Mouse (Mus musculus) heart, embryonic 16.5 days (tissue): ENCODE data around the gene Gsg1l. TPM values are rescaled to one million over a fixed set of nuclear protein-coding genes. Genes with fewer than 3 reads are reported as not detected.

Source experiments
- ATAC-seq: fragments of 200-750 bp; cut with Nextera tagmentation; replicated peaks from 2 replicates; pipeline ENCODE4 v1.8.0; 2017; ENCODE audit warnings: moderate number of reproducible peaks; ENCODE audit not compliant: insufficient read depth, low FRiP score; ENCODE audit errors: extremely low read depth
- H3K27ac ChIP-seq: fragments of 300-500 bp; sonication (generic); 2 replicates; pipeline ENCODE4 v1.5.1; 2014; ENCODE audit warnings: mild to moderate bottlenecking, low read length, control low read depth, moderate library complexity
- H3K27me3 ChIP-seq: fragments of 300-500 bp; sonication (generic); 2 replicates; pipeline ENCODE4 v1.6.1; 2014; ENCODE audit warnings: low read length, mixed read lengths; ENCODE audit not compliant: control insufficient read depth, insufficient read depth
- H3K36me3 ChIP-seq: fragments of 300-500 bp; sonication (generic); 2 replicates; pipeline ENCODE4 v1.6.1; 2014; ENCODE audit not compliant: control insufficient read depth, insufficient read depth
- H3K4me1 ChIP-seq: fragments of 300-500 bp; sonication (generic); 2 replicates; pipeline ENCODE4 v1.6.1; 2014; ENCODE audit warnings: low read length, mixed read lengths; ENCODE audit not compliant: control insufficient read depth, insufficient read depth
- H3K4me2 ChIP-seq: fragments of 300-500 bp; sonication (generic); 2 replicates; pipeline ENCODE4 v1.6.1; 2014; ENCODE audit warnings: low read depth, mild to moderate bottlenecking, control low read depth, low read length
- H3K4me3 ChIP-seq: fragments of 300-500 bp; sonication (generic); 2 replicates; pipeline ENCODE4 v1.5.1; 2014; ENCODE audit warnings: mild to moderate bottlenecking, control low read depth, low read length
- H3K9ac ChIP-seq: fragments of 300-500 bp; sonication (generic); 2 replicates; pipeline ENCODE4 v1.6.1; 2014; ENCODE audit warnings: low read length, control low read depth
- H3K9me3 ChIP-seq: fragments of 300-500 bp; sonication (generic); replicated peaks from 2 replicates; pipeline ENCODE4 v1.6.1; 2016; ENCODE audit warnings: low read length; ENCODE audit not compliant: control insufficient read depth
- WGBS: fragments of 180-500 bp; shearing (Covaris S2); extraction: QIAGEN DNeasy Blood & Tissue Kit; methylation state at CpG from one replicate; pipeline ENCODE4 v1.1.7; 2014; 5-methylcytosine and 5-hydroxymethylcytosine counted together
- polyA plus RNA-seq: library from polyadenylated mRNA; unstranded; fragments of >200 nt; fragmentation: Nextera tagmentation; extraction: Ambion mirVana; gene quantifications from 2 replicates; pipeline ENCODE4 v1.2.1, GENCODE M21; 2015

The Gsg1l gene
- polyA plus RNA-seq, 1 experiment from 2014 or later, result 7.5 TPM

DNA sequence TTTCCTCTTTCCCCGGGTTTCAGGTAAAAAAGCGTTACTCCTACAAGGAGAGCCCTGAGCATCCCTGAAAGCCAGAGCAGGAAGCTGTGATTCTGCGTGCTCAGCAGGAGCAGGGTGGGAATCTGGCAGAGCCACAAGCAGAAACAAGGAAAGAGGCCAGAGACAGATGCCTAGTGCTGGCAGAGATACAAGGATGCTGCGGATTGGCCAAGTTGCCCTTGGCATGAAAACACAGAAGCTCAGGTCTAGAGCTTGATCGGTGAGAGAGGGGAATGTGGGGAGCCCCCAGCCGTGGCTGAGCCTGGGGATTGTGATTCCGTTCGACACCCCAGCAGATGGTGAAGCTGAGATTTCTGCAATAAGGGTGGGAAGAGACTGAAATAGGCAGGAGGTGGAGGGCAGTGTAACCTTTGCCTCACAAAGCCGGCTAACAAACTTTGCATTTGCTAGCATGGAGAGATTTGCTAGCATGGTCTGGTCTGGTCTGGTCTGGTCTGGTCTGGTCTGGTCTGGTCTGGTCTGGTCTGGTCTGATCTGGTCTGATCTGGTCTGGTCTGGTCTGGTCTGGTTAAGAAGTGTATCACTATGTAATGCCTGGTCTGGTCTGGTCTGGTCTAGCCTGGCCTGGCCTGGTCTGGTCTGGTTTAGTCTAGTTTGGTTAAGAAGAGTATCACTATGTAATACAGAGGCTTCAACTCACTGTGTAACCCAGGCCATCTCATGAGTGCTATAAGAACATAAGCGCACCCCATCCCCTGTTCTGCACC is 50.4 kb downstream of the Gsg1l start:
- H3K9me3 ChIP-seq, result no peaks in the 10 kb centered on the region
- H3K4me1 ChIP-seq, result peaks cover 29% of the 10 kb centered on the region
- no peak overlapping the region for H3K4me3 ChIP-seq
- WGBS, result 57% methylated on average over 10 of the region's 10 CpGs
- no peak overlapping the region for H3K4me2 ChIP-seq
- no peak overlapping the region for H3K27ac ChIP-seq
- H3K9ac ChIP-seq, result no peak overlapping the region
- H3K27me3 ChIP-seq, result no peaks in the 10 kb centered on the region
- H3K36me3 ChIP-seq, result no peaks in the 10 kb centered on the region
- ATAC-seq, result no peak

DNA sequence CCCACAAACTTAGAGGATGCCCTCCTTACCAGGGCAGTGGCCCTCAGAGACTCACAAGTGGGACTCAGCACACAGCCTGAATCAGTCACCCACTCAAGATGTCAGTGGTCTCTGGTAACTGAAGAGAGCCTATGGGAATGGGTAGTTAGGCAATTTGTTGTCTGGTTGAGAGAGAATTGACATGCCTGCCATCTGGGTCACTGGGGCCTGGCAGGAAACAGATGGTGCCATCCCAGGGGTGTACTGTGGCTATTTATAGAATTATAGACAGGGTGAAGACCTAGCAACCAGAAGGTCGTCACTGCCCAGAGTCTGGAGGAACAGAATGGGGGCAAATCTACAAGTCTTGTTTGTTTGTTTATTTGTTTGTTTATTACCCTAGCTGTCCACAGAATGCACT is 54.8 kb downstream of the Gsg1l start:
- ATAC-seq, result no peak
- Histone ChIP-seq H3K27ac (no peak overlapping the region), H3K9ac (no peak overlapping the region), H3K4me3 (no peak overlapping the region), H3K4me1 (peaks cover 7% of the 10 kb centered on the region), H3K9me3 (no peaks in the 10 kb centered on the region), H3K4me2 (no peak overlapping the region), H3K27me3 (no peaks in the 10 kb centered on the region), H3K36me3 (no peaks in the 10 kb centered on the region)
- 40% methylated on average over 1 of the region's 1 CpGs for WGBS

DNA sequence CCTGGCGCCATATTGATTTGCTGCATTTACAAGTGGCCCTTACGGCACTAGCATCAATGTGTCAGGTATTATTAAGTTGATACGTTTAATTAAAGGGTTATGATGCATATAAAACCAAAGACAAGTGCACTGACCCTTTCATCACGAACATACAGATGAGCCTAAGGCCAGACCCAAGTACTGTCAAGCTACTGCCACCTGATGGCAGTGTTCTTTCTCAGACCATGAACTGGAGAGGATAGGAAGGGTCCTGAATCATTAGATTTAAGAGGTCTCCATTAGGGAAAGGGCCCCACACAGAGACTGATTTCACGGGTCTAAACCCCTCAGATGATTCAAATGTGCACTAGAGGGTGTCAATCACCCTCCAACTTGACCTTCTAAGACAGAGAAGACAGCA is 55.6 kb downstream of the Gsg1l start:
- no peak overlapping the region for H3K4me2 ChIP-seq
- H3K36me3 ChIP-seq, result no peaks in the 10 kb centered on the region
- ATAC-seq, result no peak
- H3K4me3 ChIP-seq, result no peak overlapping the region
- 53% methylated on average over 5 of the region's 5 CpGs for WGBS
- no peak overlapping the region for H3K9ac ChIP-seq
- no peak overlapping the region for H3K27ac ChIP-seq
- H3K9me3 ChIP-seq, result no peaks in the 10 kb centered on the region
- no peaks in the 10 kb centered on the region for H3K27me3 ChIP-seq
- peaks cover 7% of the 10 kb centered on the region for H3K4me1 ChIP-seq

DNA sequence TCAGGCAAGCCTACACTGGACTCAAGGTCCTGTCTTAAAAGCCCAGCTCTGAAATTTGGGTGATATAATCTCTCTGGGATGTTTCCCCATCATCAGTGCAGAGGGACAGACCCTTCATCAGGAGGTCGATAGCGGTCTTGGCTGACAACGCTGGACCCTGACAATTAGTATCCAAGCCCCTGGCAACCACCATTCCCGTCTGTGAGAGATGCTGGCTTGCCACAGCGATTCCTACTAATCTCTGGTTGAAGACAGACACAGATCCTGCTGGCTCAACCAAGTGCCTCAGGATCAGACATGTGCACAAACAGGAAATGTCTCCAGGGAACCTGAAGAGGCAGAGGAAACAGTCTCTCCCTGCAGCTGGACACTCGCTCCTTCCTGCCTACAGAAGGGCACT is 62.2 kb downstream of the Gsg1l start:
- no peaks in the 10 kb centered on the region for H3K9me3 ChIP-seq
- 52% methylated on average over 6 of the region's 6 CpGs for whole genome bisulfite sequencing
- ATAC-seq, result no peak
- no peak overlapping the region for H3K4me3 ChIP-seq
- no peaks in the 10 kb centered on the region for H3K27me3 ChIP-seq
- H3K36me3 ChIP-seq, result no peaks in the 10 kb centered on the region
- H3K27ac ChIP-seq, result no peak overlapping the region
- H3K4me1 ChIP-seq, result no peaks in the 10 kb centered on the region
- H3K9ac ChIP-seq, result no peak overlapping the region
- H3K4me2 ChIP-seq, result no peak overlapping the region

DNA sequence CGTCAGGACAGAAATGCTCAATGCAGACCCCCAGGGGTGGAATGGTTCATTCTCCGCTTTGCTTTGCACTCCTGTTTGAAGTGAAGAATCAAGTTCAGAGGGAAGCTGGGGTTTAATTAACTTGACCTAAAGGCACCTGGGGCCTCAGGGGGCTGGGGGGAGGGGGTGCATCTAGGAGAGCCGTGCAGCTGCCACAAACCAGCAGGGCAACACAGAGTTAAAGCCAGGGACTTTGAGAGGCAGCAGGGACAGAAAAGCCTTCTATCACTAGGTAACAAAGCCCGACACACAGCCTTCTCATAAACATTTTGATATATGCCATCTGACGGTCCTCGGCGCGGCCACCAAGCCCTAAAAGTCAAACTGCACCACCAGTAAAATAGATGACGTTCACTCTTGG is 62.9 kb downstream of the Gsg1l start:
- no peaks in the 10 kb centered on the region for H3K27me3 ChIP-seq
- no peak overlapping the region for H3K4me2 ChIP-seq
- H3K27ac ChIP-seq, result no peak overlapping the region
- ATAC-seq, result no peak
- no peak overlapping the region for H3K4me3 ChIP-seq
- H3K9ac ChIP-seq, result no peak overlapping the region
- H3K4me1 ChIP-seq, result no peaks in the 10 kb centered on the region
- H3K9me3 ChIP-seq, result no peaks in the 10 kb centered on the region
- 66% methylated on average over 9 of the region's 9 CpGs for WGBS
- no peaks in the 10 kb centered on the region for H3K36me3 ChIP-seq

DNA sequence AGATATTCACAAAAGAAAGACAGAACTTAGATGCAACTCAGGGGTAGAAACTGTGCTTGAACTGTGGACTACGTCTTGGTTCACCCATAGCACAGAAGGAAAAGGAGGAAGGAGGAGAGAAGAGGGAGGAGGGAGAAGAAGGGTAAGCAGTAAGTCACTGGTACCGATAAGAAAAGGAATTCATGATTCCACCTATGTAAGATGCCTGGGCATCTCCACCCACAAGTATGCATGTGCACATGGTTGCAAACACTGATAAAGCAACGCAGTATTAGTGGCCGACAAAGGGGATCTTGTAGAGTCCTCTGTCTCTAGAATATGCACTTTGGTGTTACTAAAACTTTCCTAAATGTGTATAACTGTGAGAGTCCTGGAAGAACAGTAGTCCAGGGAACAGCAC is 64.8 kb downstream of the Gsg1l start:
- no peaks in the 10 kb centered on the region for H3K9me3 ChIP-seq
- 84% methylated on average over 4 of the region's 4 CpGs for WGBS
- no peaks in the 10 kb centered on the region for H3K27me3 ChIP-seq
- H3K4me2 ChIP-seq, result no peak overlapping the region
- no peak for ATAC-seq
- no peak overlapping the region for H3K9ac ChIP-seq
- peaks cover 11% of the 10 kb centered on the region for H3K4me1 ChIP-seq
- no peak overlapping the region for H3K4me3 ChIP-seq
- no peak overlapping the region for H3K27ac ChIP-seq
- no peaks in the 10 kb centered on the region for H3K36me3 ChIP-seq

DNA sequence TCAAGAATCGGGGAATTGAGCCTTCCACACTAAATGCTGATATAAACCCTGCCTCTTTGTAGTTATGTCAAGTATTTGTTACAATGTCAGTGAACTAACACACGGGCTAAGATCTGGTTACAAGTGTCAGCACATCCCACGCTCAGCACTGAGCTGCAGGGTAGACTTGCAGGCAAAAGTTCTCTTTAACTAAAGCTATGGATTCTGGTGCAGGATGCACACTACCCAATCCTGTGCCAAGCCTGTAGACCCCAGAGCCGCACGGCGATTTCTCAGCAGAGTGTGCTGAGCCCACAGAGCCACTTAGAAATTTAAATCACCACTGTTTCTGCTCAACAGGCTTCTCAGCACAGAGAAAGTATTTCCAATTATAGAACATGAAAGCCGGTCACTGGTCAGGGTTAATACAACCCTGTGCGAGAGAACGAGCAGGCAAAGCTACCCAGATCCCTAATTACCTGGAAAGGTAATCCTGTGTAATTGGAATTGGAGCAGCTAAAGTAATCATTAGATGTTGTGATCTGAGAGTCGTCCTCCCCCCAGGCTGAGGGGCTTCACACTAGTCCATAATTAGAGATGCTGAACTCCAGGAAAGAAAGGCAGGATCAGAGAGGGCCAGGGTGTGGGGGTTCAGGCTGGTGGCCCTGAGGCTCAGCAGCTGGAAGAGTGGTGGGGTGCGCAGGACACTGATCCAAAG is 69.7 kb downstream of the Gsg1l start:
- Histone ChIP-seq H3K4me1 (peaks cover 17% of the 10 kb centered on the region), H3K9ac (no peak overlapping the region), H3K27me3 (no peaks in the 10 kb centered on the region), H3K9me3 (no peaks in the 10 kb centered on the region), H3K27ac (peak overlapping the region; percentile 45; the same call in 1 of the 2 replicates), H3K4me3 (no peak overlapping the region), H3K36me3 (no peaks in the 10 kb centered on the region), H3K4me2 (peak overlapping the region; percentile 5; the same call in 1 of the 2 replicates)
- 43% methylated on average over 11 of the region's 11 CpGs for WGBS
- ATAC-seq, result no peak

DNA sequence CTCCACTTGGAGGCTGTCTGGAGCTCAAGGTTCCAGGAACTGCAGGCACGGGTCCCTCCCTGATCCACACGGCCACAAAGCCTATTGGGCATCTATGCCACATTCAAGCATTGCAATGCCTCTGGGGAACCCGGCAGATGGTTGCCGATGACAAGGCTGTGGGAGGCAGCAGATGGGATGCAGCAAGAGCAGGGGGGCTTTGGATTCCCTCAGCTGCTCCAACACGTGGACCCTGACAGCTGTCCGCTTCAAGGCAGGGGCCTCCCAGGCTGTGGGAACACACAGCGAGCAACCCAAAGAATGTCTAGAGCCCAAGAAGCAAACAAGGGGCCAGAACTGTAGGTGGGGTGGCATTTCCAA is 73.4 kb downstream of the Gsg1l start:
- WGBS, result 66% methylated on average over 7 of the region's 7 CpGs
- H3K4me1 ChIP-seq, result peaks cover 17% of the 10 kb centered on the region
- H3K27me3 ChIP-seq, result no peaks in the 10 kb centered on the region
- H3K36me3 ChIP-seq, result no peaks in the 10 kb centered on the region
- no peak overlapping the region for H3K4me2 ChIP-seq
- H3K9me3 ChIP-seq, result no peaks in the 10 kb centered on the region
- no peak for ATAC-seq
- no peak overlapping the region for H3K9ac ChIP-seq
- H3K27ac ChIP-seq, result no peak overlapping the region
- H3K4me3 ChIP-seq, result no peak overlapping the region

DNA sequence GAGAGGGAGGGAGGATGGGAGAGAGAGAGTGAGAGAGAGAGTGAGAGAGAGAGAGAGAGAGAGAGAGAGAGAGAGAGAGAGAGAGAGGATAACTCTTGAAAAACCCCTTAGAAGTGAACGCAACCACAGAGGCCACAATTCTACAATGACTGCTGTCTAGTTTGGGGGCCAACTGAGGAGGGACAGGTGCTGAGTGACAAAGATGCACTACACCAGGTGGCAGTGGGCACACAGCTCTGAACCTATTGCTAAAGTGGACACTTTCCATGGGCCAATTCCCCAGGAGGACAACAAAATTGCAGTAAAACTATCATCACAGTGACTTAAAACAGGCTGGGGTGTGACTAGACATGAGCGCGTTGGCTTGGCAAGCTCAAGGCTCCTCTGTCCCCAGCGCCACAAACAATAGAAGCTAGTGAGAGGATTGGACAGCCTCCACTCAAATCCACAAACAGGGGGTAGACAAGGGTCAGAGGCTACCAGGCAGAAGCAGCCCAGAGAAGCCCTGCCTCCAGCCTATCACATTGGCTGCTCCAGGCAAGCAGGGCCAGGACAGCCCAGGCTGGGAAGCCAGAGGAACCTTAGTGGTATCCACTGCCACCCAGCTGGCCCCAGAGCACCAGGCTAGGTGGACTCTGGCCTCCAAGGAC is 73.9 kb downstream of the Gsg1l start:
- Histone ChIP-seq H3K27ac (no peak overlapping the region), H3K4me3 (no peak overlapping the region), H3K36me3 (no peaks in the 10 kb centered on the region), H3K4me1 (peaks cover 14% of the 10 kb centered on the region), H3K9ac (no peak overlapping the region), H3K27me3 (no peaks in the 10 kb centered on the region), H3K4me2 (no peak overlapping the region), H3K9me3 (no peaks in the 10 kb centered on the region)
- no peak for ATAC-seq
- WGBS, result 50% methylated on average over 4 of the region's 4 CpGs
